Mouse (Mus musculus): ENCODE data around the gene Adgrg1.

Adgrg1 gene

DNA sequence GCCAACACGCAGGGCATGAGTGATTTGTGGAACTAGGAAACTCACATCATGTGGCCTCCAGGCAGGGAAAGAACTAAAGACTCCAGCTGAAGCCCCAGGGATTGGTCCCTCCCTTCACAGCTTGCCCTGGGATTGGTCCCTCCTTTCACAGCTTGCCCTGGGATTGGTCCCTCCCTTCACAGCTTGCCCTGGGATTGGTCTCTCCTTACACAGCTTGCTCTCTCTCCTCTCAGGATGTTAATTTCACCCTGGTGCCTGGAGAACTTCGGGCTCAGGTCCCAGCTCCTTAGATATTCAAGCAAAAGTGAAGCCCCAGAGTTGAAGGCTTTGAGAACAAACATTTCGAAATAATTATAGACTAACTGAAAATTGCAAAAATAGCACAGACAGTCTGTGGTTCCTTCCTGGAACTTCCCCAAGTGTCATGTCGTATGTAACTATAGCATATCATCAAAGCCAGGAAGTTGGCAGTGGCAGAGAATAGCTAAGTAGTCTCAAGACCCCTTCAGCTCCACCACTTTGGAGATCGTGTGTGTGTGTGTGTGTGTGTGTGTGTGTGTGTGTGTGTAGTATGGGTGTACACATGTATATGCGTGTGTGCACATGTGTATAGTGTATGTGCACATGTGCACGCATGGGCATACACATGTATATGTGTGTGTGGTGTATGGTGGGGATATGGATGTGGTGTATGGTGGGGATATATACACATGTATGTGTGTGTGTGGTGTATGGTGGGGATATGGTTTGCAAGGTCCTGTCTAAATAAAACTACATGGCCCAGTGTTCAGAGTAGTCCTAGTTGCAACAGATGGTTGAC lies 62.8 kb downstream of the Adgrg1 start:
- DNase-seq (ENCODE audit: low spot score in 2 of 2) = peak; percentile 66 to 76

DNA sequence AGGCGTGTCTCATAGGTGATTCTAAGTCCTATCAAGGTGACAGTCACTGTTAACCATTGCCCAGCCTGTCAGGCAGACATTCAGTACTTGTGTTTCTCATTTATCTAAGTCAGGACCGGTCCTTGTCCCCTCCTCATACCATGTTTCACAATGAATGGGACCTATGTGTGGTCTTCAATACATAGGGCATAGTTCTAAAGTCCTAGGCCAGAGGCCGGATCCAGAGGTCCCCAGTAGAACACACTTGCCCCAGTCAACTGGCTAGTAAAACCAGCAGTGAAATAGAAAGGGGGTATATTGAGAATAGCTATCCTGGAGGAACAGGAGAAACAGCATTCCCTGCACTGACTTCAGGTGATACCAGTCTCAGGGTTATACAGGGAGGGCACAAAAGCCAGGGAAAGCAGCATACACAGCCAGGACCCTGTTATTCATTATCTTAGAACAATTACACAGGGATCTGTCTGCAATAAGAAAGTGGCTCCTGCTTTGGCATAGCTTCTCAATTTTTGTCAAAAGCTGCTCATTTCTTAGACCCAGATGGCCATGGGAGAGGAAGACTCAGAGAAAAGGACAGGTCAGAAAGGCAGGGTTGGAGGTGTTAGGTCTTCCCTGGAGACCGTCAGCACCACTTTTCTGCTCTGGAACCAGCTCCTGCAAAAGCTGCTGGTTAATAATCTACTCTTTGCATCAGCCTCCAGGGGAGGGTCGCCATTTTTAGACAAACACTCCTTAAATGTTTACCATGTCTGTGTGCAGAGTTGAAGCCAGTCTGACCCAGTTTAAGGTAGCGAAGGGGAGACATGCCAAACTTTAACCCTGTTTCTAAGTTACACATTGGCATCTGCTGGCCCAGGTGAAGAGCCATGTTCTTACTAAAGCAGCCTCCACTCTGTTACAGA lies 67.6 kb downstream of the Adgrg1 start:
- DNase-seq (ENCODE audit: low spot score in 2 of 2) = no peak

DNA sequence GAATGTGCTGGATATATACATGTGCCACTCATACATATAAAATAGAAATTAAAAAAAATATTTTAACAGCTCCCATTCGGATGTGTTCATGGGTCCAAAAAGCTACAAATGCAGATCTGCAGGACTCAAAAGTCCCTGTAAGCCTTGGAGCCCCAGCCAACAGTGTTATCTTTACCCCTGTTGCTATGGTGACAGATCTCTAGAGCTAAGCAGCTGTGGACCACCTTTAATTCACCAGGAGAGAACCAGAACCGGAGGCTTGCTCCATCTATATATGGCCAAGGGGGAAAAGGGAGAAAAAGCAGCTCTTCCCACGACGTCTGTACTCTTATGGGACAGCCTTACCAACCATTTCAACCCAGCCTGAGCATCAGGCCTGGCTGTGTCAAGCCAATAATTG lies 70.3 kb downstream of the Adgrg1 start:
- DNase-seq (ENCODE audit: low spot score in 2 of 2) = no peak

DNA sequence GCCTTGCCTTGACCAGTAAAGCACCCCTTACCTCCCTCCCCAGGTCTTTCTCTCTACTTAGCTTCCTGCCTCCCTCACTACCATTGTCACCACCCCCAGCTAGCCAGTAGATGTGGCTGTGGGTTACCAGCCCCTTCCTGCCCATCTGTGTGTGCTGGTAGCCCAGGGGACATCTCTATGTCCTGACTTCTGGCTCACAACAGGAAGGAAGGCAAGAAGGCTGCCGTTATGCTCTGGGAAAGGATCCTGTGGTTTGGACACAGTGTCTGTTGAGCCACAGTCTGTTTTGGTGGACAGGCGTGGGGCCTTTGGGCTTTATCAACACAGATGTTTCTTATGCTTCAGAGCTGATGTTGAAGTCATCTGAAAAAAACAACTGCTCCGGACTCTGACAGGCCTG lies 72.4 kb downstream of the Adgrg1 start:
- DNase-seq (ENCODE audit: low spot score in 2 of 2) = no peak

DNA sequence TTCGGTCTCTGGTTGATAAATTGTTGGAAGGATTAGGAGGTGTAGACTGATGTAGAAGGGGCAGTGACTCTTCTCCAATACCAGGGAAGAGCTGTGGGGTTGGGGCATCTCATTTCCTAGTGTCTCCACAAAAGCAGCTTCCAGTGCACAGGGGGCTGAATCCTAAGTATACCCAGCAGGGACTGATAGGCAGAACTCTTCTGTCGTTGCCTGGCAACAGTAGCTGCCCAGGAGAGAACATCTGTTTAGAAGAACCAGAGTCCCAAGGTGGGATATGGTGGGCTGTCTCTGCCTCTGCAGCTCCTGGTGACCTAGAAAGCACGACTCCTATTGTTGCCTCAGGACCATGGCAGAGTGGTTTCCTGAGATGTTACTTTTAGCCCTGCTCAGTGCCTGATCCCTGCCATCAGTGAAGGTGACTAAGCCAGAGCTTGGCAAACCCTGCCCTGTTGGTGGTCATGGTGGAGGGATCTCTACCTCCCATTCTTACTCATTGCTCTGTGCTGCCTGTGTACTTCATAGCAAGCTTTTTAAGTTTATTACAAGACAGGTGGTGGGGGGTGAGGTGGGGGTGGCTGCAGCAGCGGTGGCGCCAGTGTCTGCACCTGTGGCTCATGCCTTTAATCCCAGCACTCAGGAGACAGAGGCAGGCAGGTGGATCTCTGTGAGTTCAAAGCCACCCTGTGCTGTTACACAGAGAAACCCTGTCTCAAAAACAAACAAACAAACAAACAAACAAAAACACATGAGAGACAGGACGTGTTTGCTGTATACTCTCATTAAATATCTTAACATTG lies 73.5 kb downstream of the Adgrg1 start:
- no peak for DNase-seq (ENCODE audit: low spot score in 2 of 2)

DNA sequence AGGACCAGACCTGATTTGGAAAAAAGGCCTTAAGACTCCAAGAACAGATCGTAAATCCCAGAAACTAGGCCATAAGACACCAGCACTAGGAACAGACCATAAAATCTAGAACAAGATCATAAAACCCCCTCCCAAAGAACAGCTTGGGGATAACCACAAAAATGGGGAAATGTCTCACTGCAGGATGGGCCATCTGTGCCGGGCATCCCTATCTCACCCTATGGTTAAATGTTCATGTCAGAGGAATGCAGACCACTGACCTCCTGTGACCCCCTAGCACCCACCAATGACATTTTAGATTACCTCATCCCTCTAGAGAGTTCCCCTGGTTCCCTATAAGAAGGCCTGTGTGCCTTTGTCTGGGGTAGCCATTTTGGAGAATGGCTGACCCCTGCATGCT lies 75.1 kb downstream of the Adgrg1 start:
- no peak for DNase-seq (ENCODE audit: low spot score in 2 of 2)

DNA sequence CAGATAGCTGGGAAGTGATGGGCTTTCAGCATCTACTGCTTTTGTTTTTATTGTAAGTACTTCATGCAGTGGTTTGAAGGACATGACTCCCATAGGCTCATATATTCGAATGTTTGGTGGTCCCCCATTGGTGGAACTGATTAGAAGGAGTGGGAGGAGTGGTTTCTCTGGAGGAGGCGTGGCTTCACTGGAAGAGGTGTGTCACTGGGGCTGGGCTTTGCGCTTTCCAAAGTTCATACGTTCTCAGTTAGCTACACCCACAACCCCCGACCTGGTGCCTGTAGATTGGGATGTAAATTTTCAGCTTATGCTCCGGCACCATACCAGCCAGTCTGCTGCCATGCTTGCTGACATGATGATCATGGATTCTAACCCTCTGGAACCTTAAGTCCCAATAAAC lies 79.9 kb downstream of the Adgrg1 start:
- DNase-seq (ENCODE audit: low spot score in 2 of 2) = no peak

DNA sequence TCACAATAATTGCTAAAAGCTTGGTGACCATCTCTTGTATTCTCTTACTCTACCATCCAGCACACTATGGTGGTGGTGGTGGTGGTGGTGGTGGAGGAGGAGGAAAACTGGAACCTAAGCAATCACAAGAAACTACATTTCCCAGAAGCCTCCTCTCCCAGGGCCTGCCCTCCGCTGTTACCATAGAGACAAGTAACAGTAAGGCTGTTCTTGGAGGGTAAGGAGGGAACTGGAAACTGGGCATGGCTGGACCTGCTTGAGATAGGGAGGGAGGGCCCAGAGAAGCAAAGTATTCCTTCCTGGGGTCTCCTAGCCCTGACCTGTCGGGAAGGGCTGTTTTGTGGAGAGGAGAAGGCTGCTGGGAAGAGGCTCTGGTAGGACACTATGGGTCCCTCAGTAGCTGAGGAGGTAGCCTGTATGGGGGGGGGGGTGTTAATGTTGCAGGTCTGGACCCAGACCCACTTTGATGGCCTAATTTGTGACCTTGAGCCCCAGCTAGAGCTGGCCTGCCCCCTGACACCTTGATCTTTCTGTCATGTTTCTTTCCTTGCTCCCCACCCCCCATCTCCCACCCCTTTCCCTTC lies 80.5 kb downstream of the Adgrg1 start, which contains the start of gene Drc7:
Gene Drc7 (plus strand): TSS at position 177 of the 584 bp plus-strand sequence.
- no peak for DNase-seq (ENCODE audit: low spot score in 2 of 2)

DNA sequence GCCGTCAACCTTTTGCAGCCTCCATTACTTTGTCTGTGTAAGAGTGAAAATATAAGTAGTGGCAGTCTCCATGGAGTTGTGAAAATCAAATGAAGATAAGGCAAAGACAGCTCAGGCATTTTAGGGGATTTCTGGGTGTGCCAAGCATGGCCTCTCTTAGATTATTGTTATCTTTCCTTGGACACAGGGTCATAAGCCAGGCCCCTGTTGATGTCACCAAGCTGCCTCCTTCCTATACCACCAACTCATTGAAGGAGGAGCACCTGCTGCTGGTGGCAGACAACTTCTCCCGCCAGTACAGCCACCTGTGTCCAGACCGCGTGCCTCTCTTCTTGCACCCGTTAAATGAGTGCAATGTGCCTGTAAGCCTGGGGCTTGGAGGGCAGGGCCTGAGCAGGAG lies 81.9 kb downstream of the Adgrg1 start:
- DNase-seq (ENCODE audit: low spot score in 2 of 2) = no peak

DNA sequence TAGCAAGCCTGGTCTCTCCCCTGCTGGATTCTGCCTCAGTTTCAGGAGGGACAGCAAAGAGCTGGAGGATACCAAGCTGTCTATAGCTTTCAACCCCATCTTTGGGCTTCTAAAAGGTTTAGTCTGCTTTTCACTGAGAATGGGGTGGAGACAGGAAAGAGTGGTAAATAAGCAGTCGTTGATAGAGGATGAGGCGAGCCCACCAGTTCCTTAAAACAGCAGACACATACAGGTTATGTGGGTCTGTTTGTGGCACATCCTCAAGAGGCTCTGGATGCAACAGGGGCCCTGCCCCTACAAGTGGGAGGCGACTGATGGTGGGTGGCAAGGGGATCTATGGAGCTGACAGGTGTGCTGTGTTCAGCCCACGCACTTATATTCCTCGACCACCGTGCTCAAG lies 84.1 kb downstream of the Adgrg1 start:
- no peak for DNase-seq (ENCODE audit: low spot score in 2 of 2)

DNA sequence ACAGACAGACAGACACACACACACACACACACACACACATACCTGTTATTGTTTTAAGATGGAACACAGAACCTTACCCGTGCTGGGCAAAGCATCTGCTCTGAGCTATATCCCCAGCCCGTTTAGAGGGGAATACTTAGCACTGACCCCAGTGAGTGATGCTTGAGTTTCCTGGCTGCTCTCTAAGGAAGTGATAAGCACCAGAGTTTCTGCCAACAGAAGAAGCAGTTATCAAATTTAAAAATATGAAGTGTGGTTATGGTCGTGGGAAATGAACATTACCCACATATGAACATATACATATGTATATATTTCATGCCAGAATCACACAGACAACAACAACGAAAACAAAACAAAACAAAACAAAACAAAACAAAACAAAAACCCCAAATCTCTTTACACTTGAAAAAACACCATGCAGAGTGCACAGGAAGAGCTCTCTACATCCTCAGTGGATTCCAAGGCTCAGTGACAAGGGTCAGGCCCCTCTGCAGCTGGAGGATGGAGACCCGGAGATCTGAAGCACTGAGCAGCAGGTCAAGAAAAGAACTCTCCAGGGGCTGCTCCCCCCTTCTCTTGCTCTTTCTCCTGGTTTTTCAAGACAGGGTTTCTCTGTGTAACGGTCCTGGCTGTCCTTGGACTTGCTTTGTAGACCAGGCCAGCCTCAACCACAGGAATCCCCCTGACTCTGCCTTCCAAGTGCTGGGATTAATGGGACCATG lies 85.4 kb downstream of the Adgrg1 start:
- DNase-seq (ENCODE audit: low spot score in 2 of 2) = no peak
